Mouse (Mus musculus) limb, embryonic 11.5 days (tissue): Measurements from ENCODE around the gene Pfn1. TPM values are rescaled to one million over a fixed set of nuclear protein-coding genes. Genes with fewer than 3 reads are reported as not detected.

Experiments
- ATAC-seq: fragments of 200-750 bp; cut with Nextera tagmentation; 2 replicates; pipeline ENCODE4 v1.8.0; 2017; ENCODE audit warnings: low read depth; ENCODE audit not compliant: insufficient number of reproducible peaks, low FRiP score, low TSS enrichment
- DNase-seq: peaks from one replicate; pipeline ENCODE4 v3.0.0-alpha.2; 2015; ENCODE audit warnings: low spot score
- H3K27ac ChIP-seq: fragments of 300-500 bp; sonication (generic); replicated peaks from 2 replicates; pipeline ENCODE4 v1.5.1; 2014; ENCODE audit warnings: low read depth, mild to moderate bottlenecking, low read length
- H3K27me3 ChIP-seq: fragments of 300-500 bp; sonication (generic); 2 replicates; pipeline ENCODE4 v1.6.1; 2014; ENCODE audit warnings: mild to moderate bottlenecking, low read length, mixed read lengths; ENCODE audit not compliant: control insufficient read depth, insufficient read depth
- H3K36me3 ChIP-seq: fragments of 300-500 bp; sonication (generic); 2 replicates; pipeline ENCODE4 v1.6.1; 2014; ENCODE audit warnings: mild to moderate bottlenecking, low read length, moderate library complexity, mixed read lengths; ENCODE audit not compliant: control insufficient read depth, insufficient read depth
- H3K4me1 ChIP-seq: fragments of 300-500 bp; sonication (generic); 2 replicates; pipeline ENCODE4 v1.6.1; 2014; ENCODE audit warnings: low read length, mixed read lengths; ENCODE audit not compliant: control insufficient read depth, insufficient read depth
- H3K4me2 ChIP-seq: fragments of 300-500 bp; sonication (generic); 2 replicates; pipeline ENCODE4 v1.6.1; 2014; ENCODE audit warnings: low read depth, mild to moderate bottlenecking, moderate library complexity; ENCODE audit not compliant: severe bottlenecking
- H3K4me3 ChIP-seq: fragments of 300-500 bp; sonication (generic); 2 replicates; pipeline ENCODE4 v1.5.1; 2014; ENCODE audit warnings: low read depth, low read length
- H3K9ac ChIP-seq: fragments of 300-500 bp; sonication (generic); 2 replicates; pipeline ENCODE4 v1.6.1; 2014; ENCODE audit warnings: mild to moderate bottlenecking, low read length
- H3K9me3 ChIP-seq: fragments of 300-500 bp; sonication (generic); 2 replicates; pipeline ENCODE4 v1.6.1; 2016; ENCODE audit warnings: low read length; ENCODE audit not compliant: control insufficient read depth
- WGBS: fragments of 180-500 bp; shearing (Covaris S2); extraction: QIAGEN DNeasy Blood & Tissue Kit; methylation state at CpG from one replicate; pipeline ENCODE4 v1.1.7; 2014; 5-methylcytosine and 5-hydroxymethylcytosine counted together
- polyA plus RNA-seq: library from polyadenylated mRNA; unstranded; fragments of >200 nt; fragmentation: Nextera tagmentation; extraction: Ambion mirVana; gene quantifications from 2 replicates; pipeline ENCODE4 v1.2.1, GENCODE M21; 2014

Pfn1 gene
- polyA plus RNA-seq, 1 experiment from 2014 or later, result 2,092 TPM

GRCm38 (mm10) chr11:70663101-70663500 is 8.7 kb upstream of the Pfn1 start:
- Histone ChIP-seq H3K9ac (no peak overlapping the region), H3K27ac (no peak overlapping the region), H3K36me3 (peaks cover 19% of the 10 kb centered on the region), H3K4me1 (peaks cover 10% of the 10 kb centered on the region; the same call in 1 of the 2 replicates), H3K4me2 (no peak overlapping the region), H3K9me3 (no peaks in the 10 kb centered on the region), H3K27me3 (no peaks in the 10 kb centered on the region), H3K4me3 (no peak overlapping the region)
- DNase-seq (no peak), ATAC-seq (no peak)
- 94% methylated on average over 8 of the region's 8 CpGs for WGBS

GRCm38 (mm10) chr11:70660571-70660970 is 6.1 kb upstream of the Pfn1 start:
- Histone ChIP-seq H3K27me3 (no peaks in the 10 kb centered on the region), H3K27ac (no peak overlapping the region), H3K9ac (no peak overlapping the region), H3K9me3 (no peaks in the 10 kb centered on the region), H3K36me3 (peaks cover 16% of the 10 kb centered on the region), H3K4me2 (no peak overlapping the region), H3K4me1 (peaks cover 22% of the 10 kb centered on the region), H3K4me3 (no peak overlapping the region)
- DNase-seq, result no peak
- WGBS, result 83% methylated on average over 8 of the region's 8 CpGs
- no peak for ATAC-seq

GRCm38 (mm10) chr11:70658942-70659341 is 4.5 kb upstream of the Pfn1 start:
- ATAC-seq (no peak), DNase-seq (no peak)
- Histone ChIP-seq H3K9me3 (no peaks in the 10 kb centered on the region), H3K4me2 (no peak overlapping the region), H3K36me3 (peaks cover 6% of the 10 kb centered on the region), H3K4me1 (peaks cover 22% of the 10 kb centered on the region), H3K27ac (no peak overlapping the region), H3K9ac (no peak overlapping the region), H3K4me3 (no peak overlapping the region), H3K27me3 (no peaks in the 10 kb centered on the region)
- 73% methylated on average over 8 of the region's 8 CpGs for WGBS

DNA sequence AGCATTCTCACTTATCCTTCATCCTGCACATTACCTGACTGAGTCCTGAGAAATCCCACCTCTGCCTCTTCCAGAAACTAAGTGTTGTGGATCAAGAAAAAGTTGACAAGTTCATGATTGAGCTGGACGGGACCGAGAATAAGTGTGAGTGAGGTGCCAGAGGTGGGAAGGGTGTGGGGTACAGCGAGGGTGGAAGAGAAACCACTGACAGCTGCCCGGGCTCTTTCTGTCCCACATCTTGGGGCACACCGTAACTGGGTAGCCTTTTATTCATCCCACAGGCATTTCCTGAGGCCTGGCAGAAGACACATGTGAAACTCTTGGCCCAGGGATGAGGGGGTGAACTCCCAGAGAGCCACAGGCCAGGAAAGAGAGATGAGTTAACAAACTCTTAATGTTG is 4.1 kb upstream of the Pfn1 start:
- Histone ChIP-seq H3K36me3 (peaks cover 4% of the 10 kb centered on the region; the same call in 1 of the 2 replicates), H3K4me2 (no peak overlapping the region), H3K9me3 (no peaks in the 10 kb centered on the region), H3K4me1 (peaks cover 22% of the 10 kb centered on the region), H3K27me3 (no peaks in the 10 kb centered on the region), H3K4me3 (no peak overlapping the region), H3K27ac (no peak overlapping the region), H3K9ac (no peak overlapping the region)
- WGBS, result 80% methylated on average over 5 of the region's 5 CpGs
- ATAC-seq (no peak), DNase-seq (no peak)

GRCm38 (mm10) chr11:70657991-70658390 is 3.5 kb upstream of the Pfn1 start:
- H3K9ac ChIP-seq, result no peak overlapping the region
- peaks cover 22% of the 10 kb centered on the region for H3K4me1 ChIP-seq
- DNase-seq, result no peak
- H3K27me3 ChIP-seq, result no peaks in the 10 kb centered on the region
- WGBS, result 61% methylated on average over 9 of the region's 9 CpGs
- H3K4me3 ChIP-seq, result no peak overlapping the region
- H3K9me3 ChIP-seq, result no peaks in the 10 kb centered on the region
- H3K4me2 ChIP-seq, result peak overlapping the region; percentile 96; the same call in 1 of the 2 replicates
- H3K27ac ChIP-seq, result peak overlapping the region; percentile 97
- ATAC-seq, result no peak
- H3K36me3 ChIP-seq, result peaks cover 4% of the 10 kb centered on the region; the same call in 1 of the 2 replicates

GRCm38 (mm10) chr11:70657573-70657972 is 3.1 kb upstream of the Pfn1 start:
- Histone ChIP-seq H3K9ac (no peak overlapping the region), H3K4me3 (no peak overlapping the region), H3K9me3 (no peaks in the 10 kb centered on the region), H3K4me2 (peak overlapping the region; percentile 96), H3K27ac (peak overlapping the region; percentile 97), H3K36me3 (peaks cover 5% of the 10 kb centered on the region; the same call in 1 of the 2 replicates), H3K27me3 (no peaks in the 10 kb centered on the region), H3K4me1 (peaks cover 25% of the 10 kb centered on the region)
- ATAC-seq (no peak), DNase-seq (no peak)
- 56% methylated on average over 6 of the region's 6 CpGs for WGBS

DNA sequence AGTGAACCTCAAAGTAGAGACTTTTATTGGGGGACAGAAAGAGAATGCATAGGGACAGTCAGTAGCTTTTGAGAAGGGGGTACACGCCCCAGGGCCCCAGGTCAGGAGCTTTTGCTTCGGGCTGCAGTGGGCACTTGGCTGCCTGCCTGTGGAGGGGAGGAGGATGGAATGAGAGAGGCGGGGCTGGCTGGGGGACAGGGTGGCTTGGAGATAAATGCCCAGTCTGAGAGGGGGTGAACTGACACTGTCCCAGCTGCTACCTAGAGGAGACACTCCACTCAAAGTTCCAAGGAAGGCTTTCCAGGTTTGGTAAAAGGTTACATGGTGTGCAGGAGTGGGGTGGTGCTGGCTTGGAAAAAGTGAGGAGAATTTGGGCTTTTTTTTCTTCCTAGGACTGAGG is 2.5 kb upstream of the Pfn1 start, which contains the start of gene Eno3:
Gene Eno3 (plus strand): TSS at position 239 of the 400 bp plus-strand sequence.
- no peak for DNase-seq
- peaks cover 6% of the 10 kb centered on the region for H3K36me3 ChIP-seq
- H3K27ac ChIP-seq, result peak within 1 kb of the TSS; percentile 97
- H3K4me2 ChIP-seq, result peak within 1 kb of the TSS; percentile 96
- no peaks in the 10 kb centered on the region for H3K27me3 ChIP-seq
- peaks cover 27% of the 10 kb centered on the region for H3K4me1 ChIP-seq
- peak within 1 kb of the TSS; percentile 100 for H3K4me3 ChIP-seq
- 0 out of 2 replicates have a peak, but pooled peaks have one; percentile 18 for ATAC-seq
- WGBS, result 2% methylated on average over 3 of the region's 3 CpGs
- H3K9ac ChIP-seq, result peak within 1 kb of the TSS; percentile 98
- no peaks in the 10 kb centered on the region for H3K9me3 ChIP-seq

DNA sequence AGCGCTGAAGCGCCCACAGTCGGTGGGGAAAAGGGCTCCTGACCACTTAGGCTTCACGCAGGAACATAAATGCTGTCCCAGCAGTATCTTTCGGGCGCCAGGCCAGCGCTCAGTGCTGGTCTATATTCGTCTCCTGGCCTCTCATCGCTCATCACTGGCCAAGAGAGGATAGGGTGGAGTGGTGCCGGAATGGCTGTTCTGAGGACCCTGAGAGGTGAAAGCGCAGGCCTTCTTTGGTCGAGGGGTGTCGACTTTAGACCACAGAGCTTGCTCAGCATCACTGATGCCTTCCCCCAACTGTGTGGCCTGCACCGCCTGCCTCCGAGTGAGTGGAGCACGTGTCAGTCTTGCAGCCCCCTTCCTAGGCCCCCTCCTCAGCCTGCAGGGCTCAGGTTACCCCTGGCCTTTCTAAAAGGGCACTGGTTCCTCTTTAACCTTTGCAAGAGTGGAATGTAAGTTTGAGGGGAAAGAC is 2.0 kb upstream of the Pfn1 start:
- ATAC-seq (peak; percentile 70), DNase-seq (peak; percentile 81)
- H3K27me3 ChIP-seq, result no peaks in the 10 kb centered on the region
- peak overlapping the region; percentile 97 for H3K27ac ChIP-seq
- H3K9me3 ChIP-seq, result no peaks in the 10 kb centered on the region
- peak overlapping the region; percentile 100 for H3K4me3 ChIP-seq
- H3K9ac ChIP-seq, result peak overlapping the region; percentile 98
- 2% methylated on average over 16 of the region's 16 CpGs for WGBS
- peaks cover 29% of the 10 kb centered on the region for H3K4me1 ChIP-seq
- H3K36me3 ChIP-seq, result peaks cover 8% of the 10 kb centered on the region
- H3K4me2 ChIP-seq, result peak overlapping the region; percentile 96
